Mouse (Mus musculus): ENCODE results near the gene Pip5k1c. TPM values are rescaled to one million over a fixed set of nuclear protein-coding genes. Genes with fewer than 3 reads are reported as not detected.

The Pip5k1c gene
- total RNA-seq, 1 experiment from 2014 or later: 38.7 TPM

- no peak for DNase-seq
Measured at GRCm38 (mm10) chr10:81302781-81303218, 10.0 kb downstream of the Pip5k1c start.

GRCm38 (mm10) chr10:81303258-81303657 is 10.5 kb downstream of the Pip5k1c start:
- no peak for DNase-seq

- no peak for DNase-seq
Measured at GRCm38 (mm10) chr10:81303761-81304160, 11.0 kb downstream of the Pip5k1c start.

GRCm38 (mm10) chr10:81304597-81305238 is 12.0 kb downstream of the Pip5k1c start:
- peak; percentile 80 for DNase-seq

GRCm38 (mm10) chr10:81305663-81306062 is 12.9 kb downstream of the Pip5k1c start:
- DNase-seq: no peak

GRCm38 (mm10) chr10:81306173-81306668 is 13.5 kb downstream of the Pip5k1c start:
- no peak for DNase-seq

GRCm38 (mm10) chr10:81306837-81307682 is 14.3 kb downstream of the Pip5k1c start:
- DNase-seq: no peak

GRCm38 (mm10) chr10:81309571-81309970 is 16.8 kb downstream of the Pip5k1c start:
- DNase-seq: no peak

- DNase-seq: no peak
Measured at GRCm38 (mm10) chr10:81313581-81313980, 20.8 kb downstream of the Pip5k1c start.

GRCm38 (mm10) chr10:81314201-81314600 is 21.4 kb downstream of the Pip5k1c start:
- no peak for DNase-seq

GRCm38 (mm10) chr10:81315587-81315986 is 22.8 kb downstream of the Pip5k1c start:
- DNase-seq: no peak

GRCm38 (mm10) chr10:81316338-81317060 is 23.7 kb downstream of the Pip5k1c start:
- DNase-seq: peak; percentile 70

GRCm38 (mm10) chr10:81317273-81317672 is 24.5 kb downstream of the Pip5k1c start:
- DNase-seq: peak; percentile 91

GRCm38 (mm10) chr10:81318589-81319329 is 26.0 kb downstream of the Pip5k1c start:
- DNase-seq: peak; percentile 87

GRCm38 (mm10) chr10:81319330-81319699 is 26.6 kb downstream of the Pip5k1c start:
- peak; percentile 66 for DNase-seq

GRCm38 (mm10) chr10:81319741-81320549 is 27.2 kb downstream of the Pip5k1c start:
- DNase-seq: peak; percentile 57

GRCm38 (mm10) chr10:81320550-81321347 is 28.0 kb downstream of the Pip5k1c start, which contains the start of gene Cactin:
TSS of gene Cactin (plus strand) at chr10:81321103.
- peak; percentile 100 for DNase-seq

- no peak for DNase-seq
Measured at GRCm38 (mm10) chr10:81321436-81321835, 28.7 kb downstream of the Pip5k1c start.

GRCm38 (mm10) chr10:81322444-81322843 is 29.7 kb downstream of the Pip5k1c start:
- DNase-seq: no peak
